Mouse (Mus musculus): ENCODE data around the gene Ssxb3.
"Not testable (repeated sequence)": the region's sequence is repeated elsewhere in the genome, so short reads cannot be mapped to it uniquely, and the experiment has no call there.

DNA sequence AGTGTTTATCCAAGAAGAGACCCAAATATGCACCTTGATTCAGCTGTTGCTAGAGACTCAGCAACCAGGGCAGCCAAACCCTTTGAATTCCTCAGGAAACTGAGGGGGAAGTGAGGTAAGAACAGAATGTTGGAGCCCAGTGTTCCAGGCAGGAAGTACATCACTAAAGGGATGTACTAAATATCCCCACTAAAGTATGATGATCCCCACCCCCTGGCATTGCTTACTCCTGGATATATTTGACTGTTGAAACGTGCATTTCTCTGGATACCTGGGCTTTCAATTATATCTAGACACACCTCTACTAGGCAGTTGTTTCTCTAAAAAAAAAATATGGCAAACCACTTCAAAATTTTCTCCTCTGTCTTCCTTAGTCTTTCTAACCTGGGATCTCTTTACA lies at the start of gene Ssxb3:
- not testable (repeated sequence) for TF ChIP-seq CTCF (IDR thresholded peaks at IDR 0.05; ENCODE audit: control insufficient read depth, insufficient read depth, insufficient read length); MAX (IDR thresholded peaks at IDR 0.05); USF1 (IDR thresholded peaks at IDR 0.05; ENCODE audit: low read depth)

Measured in C2C12 (cell line).